Mouse (Mus musculus) C2C12 (cell line): Measurements from ENCODE around the gene Dnaja1.

ENCODE experiments used
- CEBPB ChIP-seq: IDR thresholded peaks from one replicate; pipeline ENCODE4 v1.6.1; 2011; ENCODE audit warnings: low read depth, mild to moderate bottlenecking, control low read depth, moderate library complexity
- CTCF ChIP-seq: IDR thresholded peaks from one replicate; pipeline ENCODE4 v1.5.1; 2011; ENCODE audit not compliant: control insufficient read depth, insufficient read depth, insufficient read length
- FOSL1 ChIP-seq: IDR thresholded peaks from one replicate; pipeline ENCODE4 v1.8.0; 2011; ENCODE audit warnings: mild to moderate bottlenecking, low read length; ENCODE audit not compliant: poor library complexity, insufficient read depth, severe bottlenecking
- MAX ChIP-seq: IDR thresholded peaks from one replicate; pipeline ENCODE4 v1.6.1; 2011; ENCODE audit warnings: mild to moderate bottlenecking, control low read depth
- MYOD1 ChIP-seq: IDR thresholded peaks from one replicate; pipeline ENCODE4 v1.6.1; 2011; ENCODE audit warnings: low read depth; ENCODE audit not compliant: control insufficient read depth, insufficient read length
- MYOG ChIP-seq: IDR thresholded peaks from one replicate; pipeline ENCODE4 v1.6.1; 2011; ENCODE audit not compliant: control insufficient read depth, insufficient read length; ENCODE audit errors: extremely low read depth
- USF1 ChIP-seq: IDR thresholded peaks from one replicate; pipeline ENCODE4 v1.6.1; 2011; ENCODE audit warnings: low read depth, mild to moderate bottlenecking, control low read depth, moderate library complexity

DNA sequence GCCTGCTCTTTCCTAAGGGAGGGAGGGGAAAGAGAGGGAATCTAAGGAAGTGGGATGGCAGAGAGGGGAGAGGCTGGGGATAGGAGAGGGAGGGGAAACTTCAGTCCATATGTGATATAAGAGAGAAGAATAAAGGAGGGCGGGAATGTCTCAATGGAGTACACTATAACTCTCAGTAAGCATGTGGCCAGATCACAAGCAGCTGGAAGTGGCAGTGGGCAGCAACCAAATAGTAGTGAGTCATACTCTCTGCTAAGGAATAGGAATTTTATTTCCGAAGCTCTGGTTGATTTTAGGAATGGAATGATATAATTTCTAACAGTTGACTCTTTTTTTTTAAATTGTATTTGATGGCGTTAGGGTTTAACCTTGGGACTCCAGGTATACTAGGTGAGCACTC is 4.8 kb upstream of the Dnaja1 start:
- TF ChIP-seq CTCF (no peak), MYOD1 (no peak), FOSL1 (no peak), MYOG (no peak), MAX (no peak), CEBPB (no peak), USF1 (no peak)
